Mouse (Mus musculus): ENCODE measurements at regions not wholly inside any gene's neighbourhood (a gene's known extent, or its start where the extent isn't known, plus 50 kb on each side); places are given as distances from the start of the nearest gene placed in this dataset.

GRCm38 (mm10) chr1:155472112-155472955, 55.1 kb upstream of the Xpr1 start:
- TF ChIP-seq E2F4 (IDR thresholded peaks at IDR 0.05; ENCODE audit: borderline replicate concordance, low read depth, low read length), result no peak
- no peak for TF ChIP-seq CTCF (IDR thresholded peaks at IDR 0.05 in 2 of 3, conservative IDR thresholded peaks at IDR 0.05 in 1 of 3; ENCODE audit: control insufficient read depth in 1 of 3, insufficient read depth in 1 of 3, low read depth in 2 of 3, low read length in 3 of 3, poor library complexity in 1 of 3, severe bottlenecking in 1 of 3)
- no peak for TF ChIP-seq CHD1 (IDR thresholded peaks at IDR 0.05; ENCODE audit: low read depth, low read length)
- no peak for TF ChIP-seq POLR2A (IDR thresholded peaks at IDR 0.05; ENCODE audit: control insufficient read depth in 1 of 2, insufficient read depth in 1 of 2, low read depth in 1 of 2, low read length in 2 of 2, poor library complexity in 1 of 2)
- TF ChIP-seq ZNF384 (IDR thresholded peaks at IDR 0.05; ENCODE audit: low read depth, low read length), result no peak
- peak; percentile 78; the same call in 1 of the 2 replicates for TF ChIP-seq JUND (IDR thresholded peaks at IDR 0.05; ENCODE audit: low read depth, low read length)
- no peak for TF ChIP-seq TCF12 (IDR thresholded peaks at IDR 0.05; ENCODE audit: low read depth, low read length)
- no peak for TF ChIP-seq USF2 (IDR thresholded peaks at IDR 0.05; ENCODE audit: borderline replicate concordance in 1 of 2, insufficient read depth in 1 of 2, low read depth in 1 of 2, low read length in 2 of 2)
- TF ChIP-seq CHD2 (IDR thresholded peaks at IDR 0.05; ENCODE audit: low read length), result no peak
- no peak for TF ChIP-seq MYC (IDR thresholded peaks at IDR 0.05; ENCODE audit: low read depth, low read length)
- TF ChIP-seq ZC3H11A (IDR thresholded peaks at IDR 0.05; ENCODE audit: low read depth, low read length), result no peak

Data from MEL (cell line).